Mouse (Mus musculus) olfactory bulb, adult 2 months (tissue): Measurements from ENCODE around the gene 4930451I11Rik.

Experiments used
- CTCF ChIP-seq: fragments of 200-500 bp; IDR thresholded peaks from 2 replicates; pipeline ENCODE4 v1.5.1; 2012; ENCODE audit warnings: low read depth, mild to moderate bottlenecking, low read length, moderate library complexity; ENCODE audit not compliant: insufficient read depth
- POLR2A ChIP-seq: fragments of 200-500 bp; IDR thresholded peaks from 2 replicates; pipeline ENCODE4 v1.6.1; 2012; ENCODE audit warnings: mild to moderate bottlenecking, low read depth, low read length, moderate library complexity; ENCODE audit not compliant: insufficient read depth

DNA sequence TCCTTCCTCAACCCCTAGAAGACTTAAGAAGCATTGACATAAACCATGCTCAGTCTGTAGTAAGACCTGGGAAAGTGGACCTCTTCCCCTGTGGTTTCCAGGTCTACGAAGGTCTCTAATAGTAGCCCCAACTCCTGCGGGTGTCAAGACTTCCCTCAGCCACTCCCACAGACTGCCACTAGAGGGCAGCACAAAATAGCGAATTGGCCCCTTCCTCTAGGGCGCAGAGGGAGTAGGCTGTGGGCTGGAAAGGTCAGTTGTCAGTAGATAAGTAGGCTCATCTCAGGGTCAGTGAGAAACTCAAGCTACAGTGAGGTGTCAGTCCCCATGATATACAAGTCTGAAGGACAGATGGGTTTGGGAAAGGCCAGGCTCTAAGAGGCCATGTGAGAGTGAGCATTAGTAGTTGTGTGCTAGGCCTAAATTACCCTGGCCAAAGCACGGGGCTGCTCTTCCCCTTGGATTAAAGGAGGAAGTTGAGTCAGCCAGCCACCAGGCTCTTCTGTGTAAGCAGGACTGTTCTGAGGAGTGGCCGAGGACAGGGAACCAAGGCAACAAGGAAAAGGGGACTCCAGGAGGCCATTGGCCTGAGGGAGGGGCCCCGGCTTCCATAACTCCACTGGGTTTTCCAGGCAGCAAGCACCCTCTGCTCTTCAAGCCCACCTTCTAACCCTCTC lies 9.5 kb downstream of the 4930451I11Rik start:
- TF ChIP-seq CTCF = peak; percentile 78
- no peak for TF ChIP-seq POLR2A
